Mouse (Mus musculus) kidney, adult 2 months (tissue): ENCODE results near the gene Pus10. TPM values are rescaled to one million over a fixed set of nuclear protein-coding genes. Genes with fewer than 3 reads are reported as not detected.
A peak's percentile ranks its signal among the peaks of the same experiment; 100 is the strongest.

Experiments
- DNase-seq: peaks from one replicate; pipeline ENCODE4 v3.0.0; 2021
- H3K27ac ChIP-seq: fragments of 200-500 bp; 2 replicates; pipeline ENCODE4 v1.5.1; 2012; ENCODE audit warnings: low read depth, low read length, control low read depth, inconsistent platforms; ENCODE audit not compliant: insufficient read depth
- H3K27me3 ChIP-seq: fragments of 200-500 bp; replicated peaks from 2 replicates; pipeline ENCODE4 v1.6.1; 2012; ENCODE audit warnings: mild to moderate bottlenecking, moderate library complexity, low read length, inconsistent platforms; ENCODE audit not compliant: control insufficient read depth, insufficient read depth
- H3K36me3 ChIP-seq: fragments of 200-500 bp; 2 replicates; pipeline ENCODE4 v1.6.1; 2012; ENCODE audit warnings: mild to moderate bottlenecking, moderate library complexity, low read length, inconsistent platforms; ENCODE audit not compliant: control insufficient read depth, insufficient read depth
- H3K4me1 ChIP-seq: fragments of 200-500 bp; 2 replicates; pipeline ENCODE4 v1.6.1; 2011; ENCODE audit warnings: low read length; ENCODE audit not compliant: control insufficient read depth, insufficient read depth
- H3K4me3 ChIP-seq: fragments of 200-500 bp; 2 replicates; pipeline ENCODE4 v1.5.1; 2011; ENCODE audit warnings: mild to moderate bottlenecking, low read depth, low read length, control low read depth; ENCODE audit not compliant: insufficient read depth
- CTCF ChIP-seq: fragments of 200-500 bp; conservative IDR thresholded peaks from 2 replicates; pipeline ENCODE4 v1.5.1; 2011; ENCODE audit warnings: low read depth, mild to moderate bottlenecking, control low read depth, low read length, moderate library complexity, mixed read lengths; ENCODE audit not compliant: insufficient read depth, insufficient read length
- POLR2A ChIP-seq: fragments of 200-500 bp; IDR thresholded peaks from one replicate; pipeline ENCODE4 v1.6.1; 2011; ENCODE audit warnings: low read depth, low read length, control low read depth
- WGBS: fragments of 180-500 bp; shearing (Covaris S2); methylation state at CpG from one replicate; pipeline ENCODE4 v1.1.7; 2018; 5-methylcytosine and 5-hydroxymethylcytosine counted together
- polyA plus RNA-seq: library from polyadenylated mRNA; depleted of rRNA; stranded (reverse); fragments of >200 nt; gene quantifications from 2 replicates; pipeline ENCODE4 v1.2.3, GENCODE M21; 2012; rRNA removed

Pus10 gene
- polyA plus RNA-seq, 1 experiment = 3.2 TPM

- TF ChIP-seq CTCF (no peak), POLR2A (no peak)
- under 1% methylated on average over 24 of the region's 24 CpGs for WGBS
- Histone ChIP-seq H3K4me1 (peaks cover 5% of the 10 kb centered on the region; the same call in 1 of the 2 replicates), H3K27me3 (no peaks in the 10 kb centered on the region), H3K36me3 (no peaks in the 10 kb centered on the region), H3K4me3 (peak overlapping the region; percentile 93), H3K27ac (peak overlapping the region; percentile 79)
- DNase-seq = no peak
Observed at GRCm38 (mm10) chr11:23770510-23770759, 105.0 kb downstream of the Pus10 start.

GRCm38 (mm10) chr11:23770760-23771506, 105.5 kb downstream of the Pus10 start, which contains the start of gene Rel:
Gene Rel, minus strand, starts transcription at chr11:23770970.
- H3K36me3 ChIP-seq = no peaks in the 10 kb centered on the region
- H3K27ac ChIP-seq = peak within 1 kb of the TSS; percentile 98
- TF ChIP-seq CTCF (no peak), POLR2A (peak; percentile 34)
- peak within 1 kb of the TSS; percentile 93 for H3K4me3 ChIP-seq
- no peaks in the 10 kb centered on the region for H3K27me3 ChIP-seq
- peaks cover 5% of the 10 kb centered on the region; the same call in 1 of the 2 replicates for H3K4me1 ChIP-seq
- under 1% methylated on average over 87 of the region's 88 CpGs for WGBS
- DNase-seq = peak; percentile 96

DNA sequence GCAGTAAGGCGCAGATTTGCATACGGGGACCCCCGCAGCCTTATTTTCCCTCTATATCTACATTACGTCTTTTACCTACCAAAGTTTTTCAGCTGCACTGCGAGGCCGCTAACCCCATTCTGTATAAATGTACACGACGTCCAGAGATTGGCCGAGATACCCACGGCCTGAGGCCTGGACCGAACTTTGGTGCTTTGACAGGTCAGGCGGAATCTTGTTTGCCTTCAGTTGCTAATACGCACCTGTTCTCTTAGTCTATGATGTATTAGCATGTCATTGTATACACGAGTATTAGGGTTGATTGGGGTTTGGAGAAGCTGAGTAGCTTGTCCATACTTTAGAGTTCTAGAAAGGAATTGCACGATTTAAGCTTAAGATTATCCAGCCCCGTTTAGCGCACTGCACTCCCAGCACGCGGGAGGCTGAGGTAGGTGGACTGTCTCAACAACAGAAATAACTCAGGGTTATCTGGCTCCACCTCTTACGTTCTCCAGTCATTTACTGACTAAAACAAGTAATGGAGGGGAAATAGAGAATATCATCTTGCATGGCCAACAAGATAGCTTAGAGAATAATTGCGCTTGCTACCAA, 106.1 kb downstream of the Pus10 start:
- Histone ChIP-seq H3K36me3 (no peaks in the 10 kb centered on the region), H3K27me3 (no peaks in the 10 kb centered on the region), H3K27ac (peak overlapping the region; percentile 98), H3K4me3 (peak overlapping the region; percentile 93), H3K4me1 (peaks cover 5% of the 10 kb centered on the region; the same call in 1 of the 2 replicates)
- no peak for DNase-seq
- 12% methylated on average over 21 of the region's 21 CpGs for WGBS
- TF ChIP-seq CTCF = no peak
- TF ChIP-seq POLR2A = no peak

GRCm38 (mm10) chr11:23772471-23772870, 107.0 kb downstream of the Pus10 start:
- Histone ChIP-seq H3K36me3 (no peaks in the 10 kb centered on the region), H3K4me1 (peaks cover 5% of the 10 kb centered on the region; the same call in 1 of the 2 replicates), H3K27ac (no peak overlapping the region), H3K27me3 (no peaks in the 10 kb centered on the region), H3K4me3 (no peak overlapping the region)
- no peak for DNase-seq
- TF ChIP-seq POLR2A (no peak), CTCF (no peak)
- WGBS = 59% methylated on average over 1 of the region's 1 CpGs

GRCm38 (mm10) chr11:23778787-23779201, 113.3 kb downstream of the Pus10 start:
- Histone ChIP-seq H3K4me1 (no peaks in the 10 kb centered on the region), H3K4me3 (no peak overlapping the region), H3K36me3 (no peaks in the 10 kb centered on the region), H3K27ac (no peak overlapping the region), H3K27me3 (no peaks in the 10 kb centered on the region)
- 88% methylated on average over 8 of the region's 8 CpGs for WGBS
- TF ChIP-seq CTCF = no peak
- no peak for TF ChIP-seq POLR2A
- DNase-seq = no peak

GRCm38 (mm10) chr11:23782038-23782437, 116.6 kb downstream of the Pus10 start:
- DNase-seq = no peak
- no peak for TF ChIP-seq POLR2A
- TF ChIP-seq CTCF = no peak
- Histone ChIP-seq H3K4me3 (no peak overlapping the region), H3K36me3 (no peaks in the 10 kb centered on the region), H3K27me3 (no peaks in the 10 kb centered on the region), H3K4me1 (no peaks in the 10 kb centered on the region), H3K27ac (no peak overlapping the region)
- 64% methylated on average over 3 of the region's 3 CpGs for whole genome bisulfite sequencing

Other genes starting within 250 kb of the Pus10 start
- gene Ahsa2, start 167.6 kb upstream of the Pus10 start, polyA plus RNA-seq = 6.2 and 10.5 TPM in 2 replicates
- 0.07 and 0.25 TPM in 2 replicates for gene 1700093K21Rik, start 144.5 kb upstream of the Pus10 start, polyA plus RNA-seq
- gene 0610010F05Rik, start 32.0 kb upstream of the Pus10 start, polyA plus RNA-seq = 1.5 and 2.4 TPM in 2 replicates
- gene Pex13, start 285 bp downstream of the Pus10 start, polyA plus RNA-seq = 10.1 and 11.5 TPM in 2 replicates
- 0.72 and 1.3 TPM in 2 replicates for gene Rel, start 105.3 kb downstream of the Pus10 start, polyA plus RNA-seq
- 2.7 and 2.9 TPM in 2 replicates for gene Papolg, start 229.6 kb downstream of the Pus10 start, polyA plus RNA-seq